Mouse (Mus musculus): Measurements from ENCODE around the gene Exoc6b. TPM values are rescaled to one million over a fixed set of nuclear protein-coding genes. Genes with fewer than 3 reads are reported as not detected.

Exoc6b gene
- polyA plus RNA-seq, 1 experiment from 2014 or later, result 16.2 TPM

GRCm38 (mm10) chr6:84586551-84587200, 482.6 kb downstream of the Exoc6b start:
- Histone ChIP-seq H3K9me3 (replicated peaks; ENCODE audit: control insufficient read depth, low read length) (no peaks in the 10 kb centered on the region), H3K9ac (ENCODE audit: low read length) (no peak overlapping the region)
- 2% methylated on average over 28 of the region's 28 CpGs for WGBS

GRCm38 (mm10) chr6:84585686-84586300, 483.5 kb downstream of the Exoc6b start:
- Histone ChIP-seq H3K9me3 (replicated peaks; ENCODE audit: control insufficient read depth, low read length) (no peaks in the 10 kb centered on the region), H3K4me2 (ENCODE audit: low read depth, low read length) (peak overlapping the region; percentile 84), H3K9ac (ENCODE audit: low read length) (peak overlapping the region; percentile 65), H3K4me1 (ENCODE audit: control insufficient read depth, insufficient read depth, low read length) (peaks cover 70% of the 10 kb centered on the region), H3K4me3 (ENCODE audit: low read length) (peak overlapping the region; percentile 59), H3K36me3 (ENCODE audit: control insufficient read depth, insufficient read depth) (no peaks in the 10 kb centered on the region), H3K27me3 (ENCODE audit: control insufficient read depth, insufficient read depth, low read length) (peaks cover 60% of the 10 kb centered on the region), H3K27ac (ENCODE audit: low read length) (no peak overlapping the region; the same call in 1 of the 2 replicates)
- WGBS, result under 1% methylated on average over 37 of the region's 37 CpGs
- ATAC-seq (replicated peaks; ENCODE audit: extremely low read depth, insufficient read depth, low FRiP score), result no peak

More at GRCm38 (mm10) chr6:84586551-84587200, 482.6 kb downstream of the Exoc6b start:
- ATAC-seq (replicated peaks; ENCODE audit: extremely low read depth, insufficient read depth, low FRiP score), result no peak
- H3K4me1 ChIP-seq (ENCODE audit: control insufficient read depth, insufficient read depth, low read length), result peaks cover 63% of the 10 kb centered on the region
- peak overlapping the region; percentile 59 for H3K4me3 ChIP-seq (ENCODE audit: low read length)
- H3K27ac ChIP-seq (ENCODE audit: low read length), result no peak overlapping the region
- peaks cover 53% of the 10 kb centered on the region for H3K27me3 ChIP-seq (ENCODE audit: control insufficient read depth, insufficient read depth, low read length)
- peak overlapping the region; percentile 87 for H3K4me2 ChIP-seq (ENCODE audit: low read depth, low read length)
- no peaks in the 10 kb centered on the region for H3K36me3 ChIP-seq (ENCODE audit: control insufficient read depth, insufficient read depth)

- peak overlapping the region; percentile 65 for H3K9ac ChIP-seq (ENCODE audit: low read length)
- H3K4me3 ChIP-seq (ENCODE audit: low read length), result peak overlapping the region; percentile 59
- H3K27ac ChIP-seq (ENCODE audit: low read length), result peak overlapping the region; percentile 25; the same call in 1 of the 2 replicates
- H3K9me3 ChIP-seq (replicated peaks; ENCODE audit: control insufficient read depth, low read length), result no peaks in the 10 kb centered on the region
- peaks cover 69% of the 10 kb centered on the region for H3K4me1 ChIP-seq (ENCODE audit: control insufficient read depth, insufficient read depth, low read length)
- H3K36me3 ChIP-seq (ENCODE audit: control insufficient read depth, insufficient read depth), result no peaks in the 10 kb centered on the region
- H3K27me3 ChIP-seq (ENCODE audit: control insufficient read depth, insufficient read depth, low read length), result peaks cover 66% of the 10 kb centered on the region
- H3K4me2 ChIP-seq (ENCODE audit: low read depth, low read length), result peak overlapping the region; percentile 84
- WGBS, result under 1% methylated on average over 66 of the region's 66 CpGs
- peak; percentile 61 for ATAC-seq (replicated peaks; ENCODE audit: extremely low read depth, insufficient read depth, low FRiP score)
These were observed 484.3 kb downstream of the Exoc6b start for GRCm38 (mm10) chr6:84584783-84585685.

GRCm38 (mm10) chr6:84583841-84584782, 485.2 kb downstream of the Exoc6b start:
- no peaks in the 10 kb centered on the region for H3K36me3 ChIP-seq (ENCODE audit: control insufficient read depth, insufficient read depth)
- H3K27ac ChIP-seq (ENCODE audit: low read length), result no peak overlapping the region
- H3K9ac ChIP-seq (ENCODE audit: low read length), result peak overlapping the region; percentile 54
- 3% methylated on average over 48 of the region's 48 CpGs for WGBS
- peaks cover 65% of the 10 kb centered on the region for H3K27me3 ChIP-seq (ENCODE audit: control insufficient read depth, insufficient read depth, low read length)
- peaks cover 62% of the 10 kb centered on the region for H3K4me1 ChIP-seq (ENCODE audit: control insufficient read depth, insufficient read depth, low read length)
- H3K4me3 ChIP-seq (ENCODE audit: low read length), result peak overlapping the region; percentile 59
- ATAC-seq (replicated peaks; ENCODE audit: extremely low read depth, insufficient read depth, low FRiP score), result no peak
- H3K9me3 ChIP-seq (replicated peaks; ENCODE audit: control insufficient read depth, low read length), result no peaks in the 10 kb centered on the region
- peak overlapping the region; percentile 84 for H3K4me2 ChIP-seq (ENCODE audit: low read depth, low read length)

GRCm38 (mm10) chr6:84583371-84583770, 485.9 kb downstream of the Exoc6b start:
- peak overlapping the region; percentile 84 for H3K4me2 ChIP-seq (ENCODE audit: low read depth, low read length)
- under 1% methylated on average over 26 of the region's 26 CpGs for WGBS
- H3K36me3 ChIP-seq (ENCODE audit: control insufficient read depth, insufficient read depth), result no peaks in the 10 kb centered on the region
- H3K27me3 ChIP-seq (ENCODE audit: control insufficient read depth, insufficient read depth, low read length), result peaks cover 58% of the 10 kb centered on the region
- H3K9me3 ChIP-seq (replicated peaks; ENCODE audit: control insufficient read depth, low read length), result no peaks in the 10 kb centered on the region
- peaks cover 62% of the 10 kb centered on the region for H3K4me1 ChIP-seq (ENCODE audit: control insufficient read depth, insufficient read depth, low read length)
- no peak overlapping the region for H3K27ac ChIP-seq (ENCODE audit: low read length)
- ATAC-seq (replicated peaks; ENCODE audit: extremely low read depth, insufficient read depth, low FRiP score), result peak; percentile 72
- peak overlapping the region; percentile 59 for H3K4me3 ChIP-seq (ENCODE audit: low read length)
- peak overlapping the region; percentile 54 for H3K9ac ChIP-seq (ENCODE audit: low read length)

GRCm38 (mm10) chr6:84582826-84583225, 486.5 kb downstream of the Exoc6b start:
- no peak overlapping the region for H3K9ac ChIP-seq (ENCODE audit: low read length)
- no peak overlapping the region for H3K27ac ChIP-seq (ENCODE audit: low read length)
- 56% methylated on average over 5 of the region's 5 CpGs for WGBS
- no peak for ATAC-seq (replicated peaks; ENCODE audit: extremely low read depth, insufficient read depth, low FRiP score)
- H3K4me2 ChIP-seq (ENCODE audit: low read depth, low read length), result no peak overlapping the region
- no peaks in the 10 kb centered on the region for H3K36me3 ChIP-seq (ENCODE audit: control insufficient read depth, insufficient read depth)
- no peaks in the 10 kb centered on the region for H3K9me3 ChIP-seq (replicated peaks; ENCODE audit: control insufficient read depth, low read length)
- peaks cover 57% of the 10 kb centered on the region for H3K4me1 ChIP-seq (ENCODE audit: control insufficient read depth, insufficient read depth, low read length)
- H3K27me3 ChIP-seq (ENCODE audit: control insufficient read depth, insufficient read depth, low read length), result peaks cover 58% of the 10 kb centered on the region
- H3K4me3 ChIP-seq (ENCODE audit: low read length), result no peak overlapping the region

- Histone ChIP-seq H3K4me1 (ENCODE audit: control insufficient read depth, insufficient read depth, low read length) (peaks cover 56% of the 10 kb centered on the region), H3K27me3 (ENCODE audit: control insufficient read depth, insufficient read depth, low read length) (peaks cover 56% of the 10 kb centered on the region), H3K4me3 (ENCODE audit: low read length) (no peak overlapping the region), H3K4me2 (ENCODE audit: low read depth, low read length) (no peak overlapping the region), H3K9ac (ENCODE audit: low read length) (no peak overlapping the region), H3K36me3 (ENCODE audit: control insufficient read depth, insufficient read depth) (no peaks in the 10 kb centered on the region), H3K9me3 (replicated peaks; ENCODE audit: control insufficient read depth, low read length) (no peaks in the 10 kb centered on the region), H3K27ac (ENCODE audit: low read length) (no peak overlapping the region)
- 59% methylated on average over 9 of the region's 9 CpGs for WGBS
- ATAC-seq (replicated peaks; ENCODE audit: extremely low read depth, insufficient read depth, low FRiP score), result no peak
These were observed 487.4 kb downstream of the Exoc6b start for GRCm38 (mm10) chr6:84581833-84582445.

Data from heart, embryonic 16.5 days (tissue).